Mouse (Mus musculus): ENCODE results near the gene Mta3.

Gene Mta3

DNA sequence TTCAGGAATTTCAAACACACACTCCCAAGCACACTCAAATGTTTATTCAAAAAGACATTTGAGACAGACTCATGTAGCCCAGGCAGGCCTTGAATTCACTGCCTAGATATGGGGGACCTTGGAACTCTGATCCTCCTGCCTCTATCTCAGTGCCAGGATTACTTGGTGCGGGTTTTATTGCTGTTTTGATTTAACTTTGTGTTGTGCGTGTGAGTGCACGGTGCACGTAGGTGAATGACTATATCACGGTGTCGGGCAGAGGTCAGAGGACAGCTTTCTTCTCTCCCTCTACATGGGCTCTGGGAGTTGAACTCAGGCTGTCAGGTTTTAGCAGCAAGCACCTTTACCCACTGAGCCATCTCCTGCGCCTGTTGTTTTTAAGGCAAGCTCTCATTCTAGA lies 61.1 kb downstream of the Mta3 start:
- DNase-seq: no peak

DNA sequence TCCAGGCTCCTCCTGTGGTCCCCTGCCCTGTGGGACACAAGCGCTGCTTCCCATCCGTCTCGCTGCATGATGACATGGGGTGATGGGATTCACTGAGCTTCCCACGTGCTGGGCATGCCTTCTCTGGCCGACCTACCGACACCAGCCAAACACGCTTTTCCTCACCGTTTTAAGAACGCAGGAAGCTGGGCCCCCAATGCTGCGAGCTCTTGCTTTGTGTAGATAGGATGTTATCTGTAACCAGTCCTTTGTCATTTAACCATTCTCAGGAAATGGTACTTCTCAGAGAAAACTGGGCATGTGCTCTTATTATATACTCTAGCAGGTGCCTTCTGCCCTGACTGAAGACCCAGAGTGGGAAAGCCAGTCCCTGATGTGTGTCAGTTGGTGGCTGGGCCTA lies 62.3 kb downstream of the Mta3 start:
- no peak for DNase-seq

DNA sequence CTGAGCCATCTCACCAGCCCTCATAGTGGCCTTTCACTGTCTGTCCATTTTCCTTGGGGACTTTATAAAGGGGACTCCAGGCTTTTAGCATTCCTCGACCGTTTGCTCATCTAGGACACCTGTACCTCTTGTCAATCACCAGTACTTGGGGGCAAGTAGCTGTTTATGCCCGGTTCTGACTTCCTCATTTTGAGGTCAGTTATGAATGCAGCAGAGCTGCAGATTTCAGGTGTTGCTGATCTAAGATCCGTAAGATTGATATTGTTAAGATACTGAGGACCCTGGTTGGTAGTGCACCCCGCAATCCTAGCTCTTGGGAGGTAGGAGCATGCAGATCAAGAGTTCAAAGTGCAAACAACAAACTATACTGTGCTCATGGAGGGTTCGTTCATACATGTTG lies 64.4 kb downstream of the Mta3 start:
- DNase-seq: no peak

- no peak for DNase-seq
Measured at GRCm38 (mm10) chr17:83770931-83771330, 65.0 kb downstream of the Mta3 start.

- no peak for DNase-seq
Measured at GRCm38 (mm10) chr17:83772110-83772509, 66.1 kb downstream of the Mta3 start.

- no peak for DNase-seq
Measured at GRCm38 (mm10) chr17:83772711-83773110, 66.7 kb downstream of the Mta3 start.

DNA sequence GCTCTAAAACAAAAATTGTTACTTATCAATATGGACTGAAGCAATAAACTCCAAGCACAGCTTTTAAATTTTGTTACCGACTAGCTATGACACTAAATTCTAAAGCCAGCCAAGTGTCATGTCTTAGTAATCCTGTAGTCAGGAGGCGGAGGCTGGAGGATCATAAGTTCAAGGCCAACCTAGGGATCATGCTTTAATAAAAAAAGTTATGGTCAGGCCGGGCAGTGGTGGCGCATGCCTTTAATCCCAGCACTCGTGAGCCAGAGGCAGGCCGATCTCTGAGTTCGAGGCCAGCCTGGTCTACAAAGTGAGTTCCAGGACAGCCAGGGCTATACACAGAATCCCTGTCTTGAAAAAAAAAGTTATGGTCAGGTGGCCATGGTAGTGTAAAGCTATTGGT lies 71.0 kb downstream of the Mta3 start:
- no peak for DNase-seq

- DNase-seq: no peak
Measured at GRCm38 (mm10) chr17:83777462-83778051, 71.6 kb downstream of the Mta3 start.

DNA sequence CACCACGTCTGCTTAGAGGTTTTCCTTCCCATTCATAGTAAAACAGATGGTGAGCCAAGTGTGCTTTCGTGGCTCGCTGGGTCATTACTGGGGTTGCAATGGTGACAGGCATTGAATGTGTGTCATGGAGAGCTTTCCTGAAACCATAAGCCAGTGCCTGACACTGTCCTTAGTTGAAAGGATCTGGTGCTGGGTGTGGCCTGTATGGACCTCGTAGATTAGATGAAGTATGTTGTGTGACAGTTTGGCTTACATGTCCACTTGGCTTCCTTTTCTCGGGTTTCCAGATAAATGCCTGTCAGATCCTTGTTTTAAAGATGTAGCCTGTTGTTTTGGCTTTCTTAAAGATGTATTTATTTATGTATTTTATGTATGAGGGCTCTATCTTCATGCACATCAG lies 74.3 kb downstream of the Mta3 start:
- no peak for DNase-seq

DNA sequence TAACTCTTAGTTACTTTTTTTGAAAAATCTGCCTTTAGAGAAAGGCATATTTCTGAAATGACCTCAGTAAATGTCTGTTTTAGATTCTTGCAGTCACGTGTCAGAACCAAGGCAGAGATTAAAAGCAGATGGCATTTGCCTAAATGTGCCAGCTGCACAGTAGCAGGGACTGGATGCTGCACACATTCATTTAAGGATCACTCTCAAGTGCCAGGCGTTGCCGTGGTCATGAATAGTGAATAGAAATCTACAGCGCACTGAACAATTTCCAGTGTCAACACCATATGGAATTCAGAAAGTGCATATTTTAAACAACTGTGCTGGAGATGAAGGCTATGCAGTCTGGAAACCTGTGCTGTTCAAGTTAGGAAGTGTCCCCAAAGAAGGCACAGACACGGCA lies 76.8 kb downstream of the Mta3 start:
- no peak for DNase-seq

DNA sequence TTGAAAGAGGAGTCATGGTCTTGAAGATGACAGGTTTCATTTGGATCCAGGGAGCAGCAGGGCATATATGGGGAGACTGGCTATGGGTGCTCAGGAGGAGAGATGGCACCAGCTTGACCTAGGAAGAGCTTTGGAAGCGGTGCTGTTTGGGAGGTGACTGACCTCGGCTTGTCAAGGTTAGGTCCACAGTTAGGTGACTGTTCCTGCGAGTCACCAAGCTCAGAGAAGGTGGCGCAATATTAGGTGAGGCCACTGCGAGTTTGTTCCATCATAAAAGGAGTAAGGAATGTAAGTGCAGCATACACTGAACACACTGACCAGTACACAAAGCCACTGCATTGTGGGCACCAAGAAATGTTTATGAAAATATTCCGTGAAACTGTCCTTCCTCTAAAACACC lies 80.5 kb downstream of the Mta3 start:
- no peak for DNase-seq

- no peak for DNase-seq
Measured at GRCm38 (mm10) chr17:83790158-83790557, 84.2 kb downstream of the Mta3 start.

DNA sequence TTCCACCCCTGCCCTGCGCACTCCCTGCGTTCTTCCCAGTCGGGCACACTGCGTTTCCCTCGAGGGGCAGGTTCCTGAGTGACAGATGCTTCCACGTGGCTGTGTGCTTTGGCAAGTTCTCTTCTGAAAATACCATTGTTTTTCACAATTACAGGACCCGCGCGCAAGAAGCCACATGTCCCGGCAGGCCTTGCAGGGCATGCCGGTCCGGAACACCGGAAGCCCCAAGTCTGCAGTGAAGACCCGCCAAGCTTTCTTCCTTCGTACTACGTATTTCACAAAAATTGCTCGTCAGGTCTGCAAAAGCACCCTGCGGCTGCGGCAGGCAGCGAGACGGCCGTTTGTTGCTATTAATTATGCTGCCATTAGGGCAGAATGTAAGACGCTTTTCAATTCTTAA lies 86.4 kb downstream of the Mta3 start:
- no peak for DNase-seq

- no peak for DNase-seq
Measured at GRCm38 (mm10) chr17:83795121-83795520, 89.2 kb downstream of the Mta3 start.

DNA sequence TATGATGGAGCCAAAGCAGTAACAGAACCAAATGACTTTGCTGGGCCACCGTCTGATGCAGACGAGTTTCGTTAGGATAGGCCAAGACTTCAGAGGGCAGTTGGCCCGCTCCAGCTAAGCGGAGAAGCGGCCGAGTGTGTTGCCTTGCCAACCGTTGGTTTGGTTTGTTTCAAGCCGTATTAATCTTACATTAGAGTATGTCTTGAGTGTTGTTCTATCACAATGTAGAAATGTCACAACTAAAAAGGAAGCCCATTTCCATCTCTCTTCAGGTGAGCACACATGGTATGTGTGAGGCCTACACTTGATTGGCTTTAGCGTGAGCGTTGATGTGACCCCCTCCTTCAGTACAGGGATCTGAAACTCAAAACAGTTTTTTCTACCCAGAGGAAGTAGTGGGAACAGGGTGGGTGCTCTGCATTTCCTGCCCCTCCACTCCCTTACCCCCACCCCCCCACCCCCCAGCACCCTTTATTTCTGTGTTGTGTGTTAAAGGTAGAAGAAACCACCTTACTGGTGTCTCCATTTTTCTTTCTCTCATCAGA lies 93.6 kb downstream of the Mta3 start:
- DNase-seq: no peak

DNA sequence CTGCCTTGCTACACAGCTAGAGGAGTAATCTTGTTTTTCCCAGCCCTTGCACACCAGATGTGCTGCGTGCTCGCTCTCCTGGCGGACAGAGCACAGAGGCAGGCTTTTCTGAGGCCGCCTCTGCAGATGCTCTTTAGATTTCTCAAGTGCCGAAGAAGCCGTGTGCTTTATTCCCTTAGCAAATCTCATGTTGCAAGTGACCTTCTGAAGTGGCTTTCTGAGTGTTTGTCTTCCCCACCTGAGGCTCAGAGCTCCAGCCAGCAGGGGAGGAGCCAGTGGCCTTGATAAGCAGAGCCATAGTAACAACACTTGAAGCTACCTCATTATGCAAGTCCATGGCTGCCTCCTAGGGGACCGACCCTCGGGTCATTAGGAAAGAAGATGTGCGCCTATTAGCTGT lies 98.0 kb downstream of the Mta3 start:
- DNase-seq: no peak

- no peak for DNase-seq
Measured at GRCm38 (mm10) chr17:83805078-83805477, 99.1 kb downstream of the Mta3 start.

DNA sequence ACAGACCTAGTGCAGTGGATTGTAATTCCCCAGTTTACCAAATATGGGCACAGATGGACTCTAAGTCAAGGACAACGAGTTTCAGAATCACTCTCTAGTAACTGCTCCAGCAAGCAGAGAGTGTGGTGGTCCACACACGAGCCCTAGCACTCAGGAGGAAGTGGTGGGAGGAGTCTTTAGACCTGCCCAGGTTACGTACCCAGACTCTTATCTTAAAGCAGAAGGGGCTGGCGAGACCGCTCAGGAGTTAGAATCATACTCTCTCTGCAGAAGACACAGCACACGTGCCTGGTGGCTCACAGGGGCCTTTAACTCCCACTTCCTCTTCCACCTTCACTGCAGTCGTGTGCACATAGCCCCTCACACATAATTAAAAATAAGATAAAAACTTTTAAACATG lies 101.4 kb downstream of the Mta3 start:
- no peak for DNase-seq

DNA sequence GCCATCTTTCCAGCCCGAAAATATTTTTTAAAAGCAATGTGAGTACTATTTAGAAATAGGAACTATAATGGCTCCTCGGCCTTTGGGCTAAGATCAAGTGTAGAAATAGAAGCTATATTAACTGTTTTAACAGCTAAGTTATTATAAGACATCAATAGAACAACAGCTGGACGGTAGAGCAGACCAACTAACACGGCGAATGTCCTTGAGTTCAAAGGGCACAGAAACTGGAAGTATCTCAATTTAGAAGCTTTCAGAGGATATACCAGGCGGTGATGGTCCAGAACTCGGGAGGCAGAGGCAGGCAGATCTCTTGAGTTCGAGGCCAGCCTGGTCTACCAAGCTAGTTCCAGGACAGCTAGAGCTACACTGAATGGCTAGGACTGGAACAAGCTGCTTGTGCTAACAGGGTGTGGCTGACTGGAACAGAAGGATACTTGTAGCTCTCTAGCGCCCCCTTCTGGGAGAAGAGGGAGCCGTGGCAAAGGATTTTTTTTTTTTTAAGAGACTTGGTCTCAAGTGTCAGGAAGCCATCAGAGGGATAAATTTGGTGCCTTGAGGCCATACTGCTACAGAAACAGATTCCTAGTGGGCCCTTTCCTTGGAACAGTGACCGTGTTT lies 101.9 kb downstream of the Mta3 start:
- DNase-seq: peak; percentile 89

DNA sequence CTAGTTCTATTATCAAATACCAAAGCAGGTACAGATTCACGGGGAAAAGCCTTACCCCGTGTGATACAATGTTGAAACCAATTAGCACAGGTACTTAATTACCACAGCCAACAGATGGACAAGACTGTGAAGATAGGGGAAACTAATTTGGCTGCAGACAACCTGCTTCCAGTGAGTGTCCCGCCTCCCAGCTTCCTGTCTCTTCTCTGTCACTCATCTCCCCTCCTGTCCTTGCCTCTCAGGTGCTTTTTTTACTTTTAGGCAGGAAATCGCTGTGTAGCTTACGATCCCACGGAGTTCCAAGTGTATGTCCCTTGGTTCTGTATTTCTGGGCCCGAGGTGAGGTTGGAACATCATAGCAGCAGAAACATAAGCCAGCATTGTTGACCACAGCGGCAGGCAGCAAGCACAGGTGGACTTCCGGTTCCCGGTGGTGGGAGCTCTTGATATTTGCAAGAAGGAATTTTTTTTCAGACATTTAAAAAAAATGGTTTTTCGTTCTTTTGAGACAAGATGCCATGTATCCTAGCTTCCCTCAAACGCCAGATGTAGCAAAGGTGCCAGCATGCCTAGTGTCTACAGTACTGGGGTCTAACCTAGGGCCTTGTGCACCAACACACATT lies 102.6 kb downstream of the Mta3 start:
- no peak for DNase-seq

DNA sequence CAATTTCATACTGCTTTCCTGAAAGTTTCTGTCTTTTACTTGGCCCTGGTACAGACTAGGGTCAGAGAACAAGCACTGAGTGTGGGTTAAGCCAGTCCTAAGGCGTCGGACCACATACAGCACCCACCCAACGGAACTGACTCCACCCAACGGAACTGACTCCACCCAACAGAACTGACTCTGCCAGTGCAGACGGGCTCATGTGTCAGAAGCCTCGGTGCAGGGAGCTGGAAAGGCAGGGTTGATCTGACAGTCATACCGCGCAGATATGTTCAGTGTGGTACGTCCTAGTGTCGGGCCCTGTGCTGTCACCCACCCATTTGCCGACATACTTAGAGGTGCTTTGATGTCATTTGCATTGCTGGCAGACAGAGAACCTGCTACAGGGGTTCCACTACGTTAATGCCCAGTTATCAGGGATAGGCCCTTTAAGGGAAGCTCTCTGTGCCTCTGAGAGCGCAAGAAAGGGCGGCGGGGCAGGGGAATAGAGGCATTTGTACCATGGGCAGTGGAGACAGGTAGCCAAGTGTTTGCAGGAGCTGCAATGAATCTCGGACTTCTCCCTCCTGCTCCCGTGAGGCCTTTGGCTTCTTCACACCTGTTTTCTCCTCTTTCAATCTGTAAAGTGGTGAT lies 103.3 kb downstream of the Mta3 start:
- peak; percentile 89 for DNase-seq

DNA sequence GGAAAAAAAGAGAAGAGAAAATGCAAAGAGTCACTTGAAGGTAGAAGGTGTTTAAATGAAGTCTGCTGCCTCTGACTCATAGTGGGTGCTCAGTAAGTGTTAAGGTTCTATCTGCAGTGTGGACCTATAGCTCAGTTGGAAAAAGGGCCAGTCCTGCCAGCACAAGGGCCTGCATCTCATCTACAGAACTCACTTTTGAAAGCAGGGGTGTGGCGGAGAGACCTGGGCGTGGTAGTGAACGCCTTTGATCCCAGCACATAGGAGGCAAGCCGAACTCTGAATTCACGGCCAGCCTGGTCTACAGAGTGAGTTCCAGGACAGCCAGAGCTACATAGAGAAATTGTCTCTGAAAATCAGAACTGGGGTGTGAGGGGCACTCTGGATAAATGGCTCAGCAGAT lies 104.3 kb downstream of the Mta3 start:
- DNase-seq: no peak

DNA sequence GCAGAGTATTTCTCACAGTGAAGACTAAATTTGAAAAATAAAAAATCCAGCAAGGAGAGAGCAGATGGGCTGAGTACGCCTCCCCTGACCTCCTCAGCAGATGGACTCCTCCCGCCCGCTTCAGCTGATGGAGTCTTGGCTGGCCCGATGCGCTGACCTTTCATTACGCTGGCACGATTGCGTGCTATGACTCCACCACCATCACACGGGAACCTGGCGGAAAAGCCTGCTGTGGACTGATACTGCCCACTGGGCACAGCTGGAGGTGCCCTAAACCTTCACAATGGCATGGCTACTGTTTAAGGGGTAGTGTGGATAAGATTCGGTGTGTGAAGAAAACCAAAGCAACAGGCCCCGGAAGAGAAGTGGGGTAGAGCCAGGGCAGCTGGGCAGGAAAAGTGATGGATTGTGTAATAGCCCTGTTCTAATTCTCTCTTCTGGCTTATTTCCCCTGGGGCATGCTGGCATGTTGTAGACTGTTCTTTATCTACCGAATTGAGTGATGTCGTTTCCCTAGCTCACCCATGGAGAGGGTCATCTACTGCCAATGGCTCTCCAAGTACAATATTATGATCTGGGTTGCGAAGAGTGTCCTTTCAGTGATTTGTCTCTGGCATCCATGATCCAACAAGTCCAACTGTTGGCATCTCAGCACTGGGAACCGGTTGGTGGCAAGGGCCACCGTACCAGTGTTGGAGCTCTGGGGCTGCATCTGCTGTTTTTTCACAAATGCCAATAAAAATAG lies 106.4 kb downstream of the Mta3 start:
- DNase-seq: peak; percentile 89

Measured in heart, adult 11 months (tissue).